Mouse (Mus musculus): ENCODE measurements at regions not wholly inside any gene's neighbourhood (a gene's known extent, or its start where the extent isn't known, plus 50 kb on each side); places are given as distances from the start of the nearest gene placed in this dataset.

GRCm38 (mm10) chr11:34888374-34889136, 55.1 kb upstream of the Spdl1 start:
- Histone ChIP-seq H3K9ac (no peak overlapping the region), H3K36me3 (no peaks in the 10 kb centered on the region), H3K9me3 (no peaks in the 10 kb centered on the region), H3K27ac (replicated peaks) (no peak overlapping the region), H3K4me2 (no peak overlapping the region), H3K27me3 (replicated peaks) (no peaks in the 10 kb centered on the region), H3K4me3 (no peak overlapping the region), H3K4me1 (no peaks in the 10 kb centered on the region)
- WGBS, result 68% methylated on average over 7 of the region's 7 CpGs
- ATAC-seq (ENCODE audit: extremely low read depth, insufficient number of reproducible peaks, low FRiP score, low TSS enrichment), result no peak

DNA sequence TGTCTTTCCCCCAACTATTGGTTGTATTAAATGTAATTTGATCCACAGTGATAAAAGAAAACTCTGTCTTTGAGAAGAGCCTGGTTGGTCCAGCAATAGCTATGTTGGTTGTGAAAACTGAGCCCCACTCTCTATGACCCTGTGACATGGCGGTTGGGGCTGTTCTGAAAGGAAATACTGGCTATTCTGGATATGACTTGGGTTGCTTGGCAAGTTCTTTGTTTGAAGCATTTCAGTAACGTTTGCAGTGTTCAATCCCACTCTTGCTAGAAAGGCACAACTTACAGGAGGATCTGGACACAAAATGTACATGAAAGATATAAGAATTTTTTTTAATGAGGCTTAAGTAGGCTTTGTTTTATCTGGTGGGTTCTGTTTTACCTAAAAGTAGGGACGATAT, 54.1 kb upstream of the Spdl1 start:
- Histone ChIP-seq H3K9me3 (no peaks in the 10 kb centered on the region), H3K4me3 (no peak overlapping the region), H3K4me1 (no peaks in the 10 kb centered on the region), H3K9ac (no peak overlapping the region), H3K27me3 (replicated peaks) (no peaks in the 10 kb centered on the region), H3K4me2 (no peak overlapping the region), H3K36me3 (no peaks in the 10 kb centered on the region), H3K27ac (replicated peaks) (no peak overlapping the region)
- 77% methylated on average over 3 of the region's 3 CpGs for WGBS
- no peak for ATAC-seq (ENCODE audit: extremely low read depth, insufficient number of reproducible peaks, low FRiP score, low TSS enrichment)

All from heart, embryonic 13.5 days (tissue).